Mouse (Mus musculus): Measurements from ENCODE around the gene Acp4. TPM values are rescaled to one million over a fixed set of nuclear protein-coding genes. Genes with fewer than 3 reads are reported as not detected.
"Not testable (repeated sequence)": the region's sequence is repeated elsewhere in the genome, so short reads cannot be mapped to it uniquely, and the experiment has no call there.

Acp4 gene
- total RNA-seq, 1 experiment = 0.18 TPM

DNA sequence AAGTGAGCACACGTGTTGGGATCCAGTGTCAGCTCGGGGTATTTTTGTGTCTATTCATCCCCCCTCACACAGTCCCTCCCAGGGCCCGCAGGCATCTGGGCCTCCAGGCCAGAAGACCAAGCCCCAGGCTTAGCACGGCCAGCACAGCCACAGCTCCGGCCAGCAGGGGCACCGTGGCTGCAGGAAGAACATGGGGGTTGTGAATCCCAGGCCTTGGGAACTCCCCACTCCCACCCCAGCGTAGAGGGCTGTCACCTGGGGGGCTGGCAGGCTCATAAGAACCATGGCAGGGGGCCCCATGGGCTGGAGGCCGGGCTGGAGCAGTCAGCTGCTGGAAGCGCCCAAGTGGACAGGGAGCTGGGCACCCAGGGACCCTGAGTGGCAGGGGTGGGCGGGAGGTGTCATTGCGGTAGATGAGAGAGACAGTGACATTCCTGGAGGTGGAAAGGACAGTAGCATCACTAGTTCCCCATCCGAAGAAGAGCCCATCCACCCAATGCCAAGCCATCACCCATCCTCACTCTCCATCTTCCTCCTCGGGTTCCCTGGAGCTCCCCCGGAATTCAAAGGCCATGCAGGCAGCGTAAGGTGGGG lies 4.1 kb downstream of the Acp4 start:
- peaks cover 38% of the 10 kb centered on the region for H3K36me3 ChIP-seq (ENCODE audit: control insufficient read depth, insufficient read depth, low read length, poor library complexity, severe bottlenecking)
- H3K9me3 ChIP-seq (ENCODE audit: control insufficient read depth, insufficient read depth, low read depth, low read length) = no peaks in the 10 kb centered on the region
- H3K27ac ChIP-seq (ENCODE audit: insufficient read depth, low read depth, low read length, poor library complexity, severe bottlenecking) = no peak overlapping the region
- in situ Hi-C loops (cut with MboI; ENCODE audit: low sequenced_read_pairs in 2 of 2, unreplicated experiment in 2 of 2) = loop anchor here in 1 of 2 experiments (25.0 kb wide), 1 partner anchor 184 kb away; the partner anchor contains the start of gene Lrrc4b
- no peak overlapping the region for H3K9ac ChIP-seq (ENCODE audit: insufficient read depth, low read depth, low read length, poor library complexity, severe bottlenecking)
- H3K4me1 ChIP-seq (ENCODE audit: control insufficient read depth in 2 of 2, insufficient read depth in 2 of 2, low read length in 2 of 2, poor library complexity in 1 of 2) = peaks cover 0 to 14% of the 10 kb centered on the region in 2 experiments; a peak in 1 of 4 replicates
- TF ChIP-seq HCFC1 (IDR thresholded peaks at IDR 0.05; ENCODE audit: borderline replicate concordance, insufficient read depth, low read length) (no peak), ZNF384 (IDR thresholded peaks at IDR 0.05; ENCODE audit: low read depth, low read length) (no peak), ZC3H11A (IDR thresholded peaks at IDR 0.05; ENCODE audit: borderline replicate concordance, low read depth, low read length) (no peak), CHD2 (IDR thresholded peaks at IDR 0.05; ENCODE audit: low read depth, low read length) (no peak), MAFK (IDR thresholded peaks at IDR 0.05; ENCODE audit: insufficient read depth, low read depth, low read length) (no peak)
- DNase-seq (ENCODE audit: low read depth, low spot score) = no peak
- H3K4me3 ChIP-seq (ENCODE audit: insufficient read depth in 1 of 2, low read depth in 1 of 2, low read length in 2 of 2, poor library complexity in 1 of 2, severe bottlenecking in 1 of 2) = no peak overlapping the region

GRCm38 (mm10) chr7:44250732-44251275 lies 6.4 kb downstream of the Acp4 start:
- peaks cover 0 to 16% of the 10 kb centered on the region in 2 experiments; a peak in 1 of 4 replicates for H3K4me1 ChIP-seq (ENCODE audit: control insufficient read depth in 2 of 2, insufficient read depth in 2 of 2, low read length in 2 of 2, poor library complexity in 1 of 2)
- H3K9ac ChIP-seq (ENCODE audit: insufficient read depth, low read depth, low read length, poor library complexity, severe bottlenecking); H3K4me3 ChIP-seq (ENCODE audit: insufficient read depth in 1 of 2, low read depth in 1 of 2, low read length in 2 of 2, poor library complexity in 1 of 2, severe bottlenecking in 1 of 2); DNase-seq (ENCODE audit: low read depth, low spot score); H3K27ac ChIP-seq (ENCODE audit: insufficient read depth, low read depth, low read length, poor library complexity, severe bottlenecking); H3K9me3 ChIP-seq (ENCODE audit: control insufficient read depth, insufficient read depth, low read depth, low read length): not testable (repeated sequence)
- in situ Hi-C loops (cut with MboI; ENCODE audit: low sequenced_read_pairs in 2 of 2, unreplicated experiment in 2 of 2) = loop anchor here in 1 of 2 experiments (25.0 kb wide), 1 partner anchor 186 kb away; the partner anchor contains the start of gene Lrrc4b
- H3K36me3 ChIP-seq (ENCODE audit: control insufficient read depth, insufficient read depth, low read length, poor library complexity, severe bottlenecking) = peaks cover 42% of the 10 kb centered on the region

- in situ Hi-C loops (cut with MboI; ENCODE audit: low sequenced_read_pairs in 2 of 2, unreplicated experiment in 2 of 2) = no loop called here
- Histone ChIP-seq H3K9me3 (ENCODE audit: control insufficient read depth, insufficient read depth, low read depth, low read length) (no peaks in the 10 kb centered on the region), H3K4me1 (ENCODE audit: control insufficient read depth in 2 of 2, insufficient read depth in 2 of 2, low read length in 2 of 2, poor library complexity in 1 of 2) (peaks cover 0 to 17% of the 10 kb centered on the region in 2 experiments; a peak in 1 of 4 replicates), H3K4me3 (ENCODE audit: insufficient read depth in 1 of 2, low read depth in 1 of 2, low read length in 2 of 2, poor library complexity in 1 of 2, severe bottlenecking in 1 of 2) (no peak overlapping the region), H3K27ac (ENCODE audit: insufficient read depth, low read depth, low read length, poor library complexity, severe bottlenecking) (no peak overlapping the region), H3K36me3 (ENCODE audit: control insufficient read depth, insufficient read depth, low read length, poor library complexity, severe bottlenecking) (peaks cover 42% of the 10 kb centered on the region), H3K9ac (ENCODE audit: insufficient read depth, low read depth, low read length, poor library complexity, severe bottlenecking) (no peak overlapping the region)
- no peak for DNase-seq (ENCODE audit: low read depth, low spot score)
- TF ChIP-seq MAFK (IDR thresholded peaks at IDR 0.05; ENCODE audit: insufficient read depth, low read depth, low read length) (no peak), ZNF384 (IDR thresholded peaks at IDR 0.05; ENCODE audit: low read depth, low read length) (no peak), ZC3H11A (IDR thresholded peaks at IDR 0.05; ENCODE audit: borderline replicate concordance, low read depth, low read length) (no peak), CHD2 (IDR thresholded peaks at IDR 0.05; ENCODE audit: low read depth, low read length) (no peak), HCFC1 (IDR thresholded peaks at IDR 0.05; ENCODE audit: borderline replicate concordance, insufficient read depth, low read length) (no peak)
Observed at GRCm38 (mm10) chr7:44249248-44249647, 7.9 kb downstream of the Acp4 start.

- TF ChIP-seq ZNF384 (IDR thresholded peaks at IDR 0.05; ENCODE audit: low read depth, low read length) (no peak), ZC3H11A (IDR thresholded peaks at IDR 0.05; ENCODE audit: borderline replicate concordance, low read depth, low read length) (no peak), MAFK (IDR thresholded peaks at IDR 0.05; ENCODE audit: insufficient read depth, low read depth, low read length) (no peak), HCFC1 (IDR thresholded peaks at IDR 0.05; ENCODE audit: borderline replicate concordance, insufficient read depth, low read length) (no peak), CHD2 (IDR thresholded peaks at IDR 0.05; ENCODE audit: low read depth, low read length) (no peak)
- Histone ChIP-seq H3K9ac (ENCODE audit: insufficient read depth, low read depth, low read length, poor library complexity, severe bottlenecking) (peak overlapping the region; percentile 43; the same call in 1 of the 2 replicates), H3K36me3 (ENCODE audit: control insufficient read depth, insufficient read depth, low read length, poor library complexity, severe bottlenecking) (peaks cover 41% of the 10 kb centered on the region), H3K9me3 (ENCODE audit: control insufficient read depth, insufficient read depth, low read depth, low read length) (no peaks in the 10 kb centered on the region), H3K4me3 (ENCODE audit: insufficient read depth in 1 of 2, low read depth in 1 of 2, low read length in 2 of 2, poor library complexity in 1 of 2, severe bottlenecking in 1 of 2) (peak overlapping the region; percentile 86 to 90; a peak in 3 of 4 replicates), H3K27ac (ENCODE audit: insufficient read depth, low read depth, low read length, poor library complexity, severe bottlenecking) (no peak overlapping the region), H3K4me1 (ENCODE audit: control insufficient read depth in 2 of 2, insufficient read depth in 2 of 2, low read length in 2 of 2, poor library complexity in 1 of 2) (peaks cover 0 to 16% of the 10 kb centered on the region in 2 experiments; a peak in 1 of 4 replicates)
- in situ Hi-C loops (cut with MboI; ENCODE audit: low sequenced_read_pairs in 2 of 2, unreplicated experiment in 2 of 2) = no loop called here
- DNase-seq (ENCODE audit: low read depth, low spot score) = no peak
Observed at GRCm38 (mm10) chr7:44247971-44248370, 9.2 kb downstream of the Acp4 start.
